ENCODE assay signal across 13 mouse cellular contexts in the genomic region with DNA sequence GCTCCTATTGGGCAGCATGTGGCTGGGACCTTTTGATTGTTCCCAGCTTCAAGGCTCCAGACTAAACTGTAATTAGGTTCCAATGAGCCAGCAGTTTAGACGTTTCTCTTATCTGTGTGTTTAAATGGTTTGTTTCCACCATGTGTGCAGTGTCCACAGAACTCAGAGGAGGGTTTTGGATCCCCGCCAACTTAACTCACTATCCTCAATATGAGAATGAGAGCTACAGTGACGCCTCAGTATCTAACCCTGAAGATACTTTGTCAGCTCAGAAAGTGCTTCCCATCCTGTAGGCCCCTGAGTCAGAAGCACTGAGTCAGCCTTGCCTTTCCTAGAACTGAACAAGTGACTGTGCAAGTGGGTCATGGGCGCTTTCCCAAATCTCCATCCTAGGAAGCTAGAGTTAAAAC. TPM values are rescaled to one million over a fixed set of nuclear protein-coding genes. Genes with fewer than 3 reads are reported as not detected.
A peak's percentile ranks its signal among the peaks of the same experiment; 100 is the strongest.
DNase-seq lines count a peak whose midpoint lies in the region; ATAC-seq and TF ChIP-seq lines count a peak whose summit lies in the region.
"Had no signal": no experiment of that assay in that cellular context is flagged by ENCODE, and none has a peak within 500 bp of the region (broad histone marks: within the 10 kb centered on the region; RNA-seq: fewer than 3 reads in every experiment).

No protein-coding gene starts in this region.

- WGBS in liver, embryonic 14.5 days (ENCODE audit: insufficient replicate concordance), result 51% methylated on average over 4 of the region's 4 CpGs

- H3K4me1 ChIP-seq in MEL (ENCODE audit: control insufficient read depth in 1 of 2, insufficient read depth in 2 of 2, low read length in 2 of 2), result peaks cover 15 to 17% of the 10 kb centered on the region in 2 experiments
- peaks cover 0 to 7% of the 10 kb centered on the region in 2 experiments; a peak in 2 of 4 replicates for H3K4me1 ChIP-seq in liver, embryonic 14.5 days (replicated peaks; ENCODE audit: control insufficient read depth in 2 of 2, insufficient read depth in 2 of 2, low read length in 1 of 2)
- H3K4me1 ChIP-seq: forebrain, embryonic 15.5 days; neural tube, embryonic 15.5 days; stomach, embryonic 15.5 days had no signal

- peak; percentile 31 for DNase-seq in heart, postnatal 4 days
- no peak for DNase-seq in heart, postnatal 14 days
- peak; percentile 96 for DNase-seq in MEL (ENCODE audit: low read depth, low spot score)
- DNase-seq in adrenal gland, adult 2 months, result peak; percentile 79
- no peak for DNase-seq in liver, embryonic 14.5 days (ENCODE audit: low read depth in 3 of 3, low spot score in 3 of 3)
- no peak for DNase-seq in ovary, postnatal 10 days (ENCODE audit: low spot score)
- DNase-seq in retina, postnatal 1 day, result no peak
- DNase-seq: lung, postnatal 4 days; thymus, postnatal 4 days had no signal

- TF ChIP-seq EP300 in MEL (IDR thresholded peaks at IDR 0.05; ENCODE audit: low read depth in 1 of 2, low read length in 2 of 2), result peak in 1 of 2 experiments; percentile 69; a peak in 2 of 4 replicates
- no peak for TF ChIP-seq EP300 in liver, embryonic 14.5 days (IDR thresholded peaks at IDR 0.05; ENCODE audit: low read depth)

- no peak overlapping the region; the same call in 1 of the 2 replicates for H3K9ac ChIP-seq in MEL (ENCODE audit: control insufficient read depth, low read depth, low read length, poor library complexity, severe bottlenecking)
- H3K9ac ChIP-seq in liver, embryonic 14.5 days (replicated peaks), result no peak overlapping the region
- H3K9ac ChIP-seq: forebrain, embryonic 15.5 days; neural tube, embryonic 15.5 days; stomach, embryonic 15.5 days had no signal

- TF ChIP-seq CTCF in MEL (IDR thresholded peaks at IDR 0.05 in 2 of 3, conservative IDR thresholded peaks at IDR 0.05 in 1 of 3; ENCODE audit: control insufficient read depth in 1 of 3, insufficient read depth in 1 of 3, low read depth in 2 of 3, low read length in 3 of 3, poor library complexity in 1 of 3, severe bottlenecking in 1 of 3), result no peak
- TF ChIP-seq CTCF in liver, embryonic 14.5 days (IDR thresholded peaks at IDR 0.05; ENCODE audit: low read depth), result no peak

- H3K36me3 ChIP-seq in MEL (ENCODE audit: control insufficient read depth in 1 of 2, insufficient read depth in 2 of 2, low read length in 2 of 2), result peaks cover 0 to 26% of the 10 kb centered on the region in 2 experiments; a peak in 2 of 4 replicates
- H3K36me3 ChIP-seq in liver, embryonic 14.5 days (replicated peaks; ENCODE audit: control insufficient read depth, insufficient read depth, low read depth), result peaks cover 3% of the 10 kb centered on the region

- peak; percentile 47; the same call in 1 of the 2 replicates for ATAC-seq in liver, embryonic 14.5 days (ENCODE audit: insufficient read depth)
- ATAC-seq: forebrain, embryonic 15.5 days; inflammation-experienced regulatory T-cells, adult 6 months had no signal

- no peaks in the 10 kb centered on the region for H3K79me2 ChIP-seq in MEL (ENCODE audit: control insufficient read depth, insufficient read depth, low read length, poor library complexity)

- no peak overlapping the region for H3K4me2 ChIP-seq in liver, embryonic 14.5 days (ENCODE audit: low read depth)
- H3K4me2 ChIP-seq: forebrain, embryonic 15.5 days; neural tube, embryonic 15.5 days; stomach, embryonic 15.5 days had no signal

- intact Hi-C loops in heart, postnatal 14 days (cut with DNase I), result no loop called here

- no peak for TF ChIP-seq RAD21 in MEL (IDR thresholded peaks at IDR 0.05; ENCODE audit: low read depth, low read length)

- TF ChIP-seq POLR2A in MEL (IDR thresholded peaks at IDR 0.05; ENCODE audit: control insufficient read depth in 1 of 2, insufficient read depth in 1 of 2, low read depth in 1 of 2, low read length in 2 of 2, poor library complexity in 1 of 2), result peak in 1 of 2 experiments; percentile 18; a peak in 1 of 4 replicates

- no peaks in the 10 kb centered on the region for H3K9me3 ChIP-seq in MEL (replicated peaks; ENCODE audit: insufficient read depth, low read length)
- no peaks in the 10 kb centered on the region for H3K9me3 ChIP-seq in liver, embryonic 14.5 days (ENCODE audit: control insufficient read depth, low read length)
- H3K9me3 ChIP-seq: forebrain, embryonic 15.5 days; neural tube, embryonic 15.5 days; stomach, embryonic 15.5 days had no signal

- no peak overlapping the region for H3K4me3 ChIP-seq in MEL (ENCODE audit: control insufficient read depth in 1 of 2, insufficient read depth in 1 of 2, low read depth in 2 of 2, low read length in 2 of 2)
- H3K4me3 ChIP-seq in liver, embryonic 14.5 days (ENCODE audit: insufficient read depth in 1 of 2, low read depth in 2 of 2, low read length in 2 of 2), result no peak overlapping the region
- H3K4me3 ChIP-seq: forebrain, embryonic 15.5 days; neural tube, embryonic 15.5 days; stomach, embryonic 15.5 days had no signal

- peak overlapping the region; percentile 79 for H3K27ac ChIP-seq in MEL (ENCODE audit: control insufficient read depth, low read depth, low read length)
- no peak overlapping the region for H3K27ac ChIP-seq in liver, embryonic 14.5 days
- H3K27ac ChIP-seq: forebrain, embryonic 15.5 days; neural tube, embryonic 15.5 days; stomach, embryonic 15.5 days had no signal

- H3K27me3 ChIP-seq in MEL (ENCODE audit: control insufficient read depth in 1 of 2, insufficient read depth in 2 of 2, low read length in 2 of 2), result no peaks in the 10 kb centered on the region
- H3K27me3 ChIP-seq in liver, embryonic 14.5 days (ENCODE audit: control insufficient read depth, insufficient read depth, low read length), result no peaks in the 10 kb centered on the region
- H3K27me3 ChIP-seq: forebrain, embryonic 15.5 days; neural tube, embryonic 15.5 days; stomach, embryonic 15.5 days had no signal

TF ChIP-seq in MEL, 35 proteins besides CTCF, POLR2A, EP300 and RAD21 (continues in another document):
- peak; percentile 85 for TF ChIP-seq MAX (IDR thresholded peaks at IDR 0.05; ENCODE audit: low read length)
- peak; percentile 40; the same call in 1 of the 2 replicates for TF ChIP-seq TAL1 (IDR thresholded peaks at IDR 0.05; ENCODE audit: low read length)
- no peak for TF ChIP-seq GABPA (IDR thresholded peaks at IDR 0.05; ENCODE audit: low read depth, low read length)
- no peak for TF ChIP-seq POLR2AphosphoS5 (IDR thresholded peaks at IDR 0.05; ENCODE audit: borderline replicate concordance, low read depth, low read length)
- no peak for TF ChIP-seq MAZ (IDR thresholded peaks at IDR 0.05; ENCODE audit: low read depth, low read length)
- TF ChIP-seq CHD2 (IDR thresholded peaks at IDR 0.05; ENCODE audit: low read length), result no peak
- TF ChIP-seq USF2 (IDR thresholded peaks at IDR 0.05; ENCODE audit: borderline replicate concordance in 1 of 2, insufficient read depth in 1 of 2, low read depth in 1 of 2, low read length in 2 of 2), result no peak
- no peak for TF ChIP-seq UBTF (IDR thresholded peaks at IDR 0.05; ENCODE audit: borderline replicate concordance, insufficient read depth, low read depth, low read length)
- TF ChIP-seq BHLHE40 (IDR thresholded peaks at IDR 0.05; ENCODE audit: borderline replicate concordance, low read depth, low read length), result no peak
- TF ChIP-seq GATA1 (IDR thresholded peaks at IDR 0.05; ENCODE audit: low read depth, low read length), result peak; percentile 85
- TF ChIP-seq MXI1 (IDR thresholded peaks at IDR 0.05; ENCODE audit: low read depth, low read length), result peak; percentile 85
- TF ChIP-seq MYC (IDR thresholded peaks at IDR 0.05; ENCODE audit: low read depth, low read length), result peak; percentile 75; the same call in 1 of the 2 replicates

RNA-seq across cellular contexts. Expression of gene Dnajc9, which starts 11.6 kb away (rescaled TPM):
- 10 to 100 TPM; 39.7 to 42.5 TPM for total RNA-seq in heart, postnatal 4 days (2021)
- total RNA-seq in heart, postnatal 14 days (2021), result 10 to 100 TPM; 12.2 to 15.2 TPM
- 125 and 138 TPM in 2 replicates for total RNA-seq in MEL (2012; rRNA removed)
- 100 to 1,000 TPM; 114 to 385 TPM for polyA plus RNA-seq in MEL (2012; ENCODE audit: insufficient read depth in 1 of 2, insufficient read length in 2 of 2, low read depth in 1 of 2, low replicate concordance in 2 of 2, missing spikeins in 1 of 2)
- total RNA-seq in adrenal gland, adult 2 months (2021), result 10 to 100 TPM; 28.8 to 33.6 TPM
- 36.4 and 40.3 TPM in 2 replicates for polyA plus RNA-seq in adrenal gland, adult 2 months (2012; rRNA removed)
- polyA plus RNA-seq in liver, embryonic 14.5 days (2012; rRNA removed), result 30.0 and 76.3 TPM in 2 replicates
- 94.5 and 103 TPM in 2 replicates for polyA plus RNA-seq in liver, embryonic 14.5 days (2014; fragmentation: Nextera tagmentation; extraction: Ambion mirVana)

RNA-seq across cellular contexts. Expression of gene Mrps16, which starts 16.3 kb away (rescaled TPM):
- total RNA-seq in heart, postnatal 4 days (2021), result 10 to 100 TPM; 68.8 to 70.0 TPM
- total RNA-seq in heart, postnatal 14 days (2021), result 10 to 100 TPM; 64.9 to 68.5 TPM
- 119 and 132 TPM in 2 replicates for total RNA-seq in MEL (2012; rRNA removed)
- polyA plus RNA-seq in MEL (2012; ENCODE audit: insufficient read depth in 1 of 2, insufficient read length in 2 of 2, low read depth in 1 of 2, low replicate concordance in 2 of 2, missing spikeins in 1 of 2), result 100 to 1,000 TPM in 1 of 2 experiments, not detected in 1; 112 TPM
- 10 to 100 TPM; 56.4 to 81.3 TPM for total RNA-seq in adrenal gland, adult 2 months (2021)
- polyA plus RNA-seq in adrenal gland, adult 2 months (2012; rRNA removed), result 58.8 and 64.4 TPM in 2 replicates
- 19.0 and 22.9 TPM in 2 replicates for polyA plus RNA-seq in liver, embryonic 14.5 days (2012; rRNA removed)
- polyA plus RNA-seq in liver, embryonic 14.5 days (2014; fragmentation: Nextera tagmentation; extraction: Ambion mirVana), result 58.1 and 61.0 TPM in 2 replicates

RNA-seq across cellular contexts. Expression of gene Fam149b, which starts 29.2 kb away (rescaled TPM):
- 10 to 100 TPM; 34.4 to 35.8 TPM for total RNA-seq in heart, postnatal 4 days (2021)
- 10 to 100 TPM; 32.1 to 34.7 TPM for total RNA-seq in heart, postnatal 14 days (2021)
- 16.1 and 18.9 TPM in 2 replicates for total RNA-seq in MEL (2012; rRNA removed)
- 10 to 100 TPM in 1 of 2 experiments, not detected in 1; 25.8 TPM for polyA plus RNA-seq in MEL (2012; ENCODE audit: insufficient read depth in 1 of 2, insufficient read length in 2 of 2, low read depth in 1 of 2, low replicate concordance in 2 of 2, missing spikeins in 1 of 2)
- 10 to 100 TPM; 40.2 to 41.6 TPM for total RNA-seq in adrenal gland, adult 2 months (2021)
- 14.9 and 15.2 TPM in 2 replicates for polyA plus RNA-seq in adrenal gland, adult 2 months (2012; rRNA removed)
- 6.6 and 7.4 TPM in 2 replicates for polyA plus RNA-seq in liver, embryonic 14.5 days (2012; rRNA removed)
- 6.8 and 8.2 TPM in 2 replicates for polyA plus RNA-seq in liver, embryonic 14.5 days (2014; fragmentation: Nextera tagmentation; extraction: Ambion mirVana)

RNA-seq across cellular contexts. Expression of gene Ecd, which starts 29.2 kb away (rescaled TPM):
- 10 to 100 TPM; 33.6 to 35.7 TPM for total RNA-seq in heart, postnatal 4 days (2021)
- total RNA-seq in heart, postnatal 14 days (2021), result 10 to 100 TPM; 25.1 to 32.2 TPM
- 58.8 and 64.9 TPM in 2 replicates for total RNA-seq in MEL (2012; rRNA removed)
- polyA plus RNA-seq in MEL (2012; ENCODE audit: insufficient read depth in 1 of 2, insufficient read length in 2 of 2, low read depth in 1 of 2, low replicate concordance in 2 of 2, missing spikeins in 1 of 2), result 10 to 100 TPM in 1 of 2 experiments, not detected in 1; 72.2 TPM
- 10 to 100 TPM; 41.4 to 43.6 TPM for total RNA-seq in adrenal gland, adult 2 months (2021)
- 10.3 and 14.9 TPM in 2 replicates for polyA plus RNA-seq in adrenal gland, adult 2 months (2012; rRNA removed)
- polyA plus RNA-seq in liver, embryonic 14.5 days (2012; rRNA removed), result 12.4 and 15.6 TPM in 2 replicates
- 25.8 and 28.9 TPM in 2 replicates for polyA plus RNA-seq in liver, embryonic 14.5 days (2014; fragmentation: Nextera tagmentation; extraction: Ambion mirVana)

Comparison
In these comparisons a context has a peak if more than half of its experiments do, and no peak if none do; other contexts are left out.
1. DNase-seq: peak in heart, postnatal 4 days (single experiment), MEL (single experiment) and adrenal gland, adult 2 months (single experiment); none in heart, postnatal 14 days (0 of 2), liver, embryonic 14.5 days (0 of 3), ovary, postnatal 10 days (single experiment) and retina, postnatal 1 day (single experiment).